Mouse (Mus musculus) limb, embryonic 11.5 days (tissue): ENCODE data around the gene Nutf2. TPM values are rescaled to one million over a fixed set of nuclear protein-coding genes. Genes with fewer than 3 reads are reported as not detected.

Source experiments
- ATAC-seq: fragments of 200-750 bp; cut with Nextera tagmentation; 2 replicates; pipeline ENCODE4 v1.8.0; 2017; ENCODE audit warnings: low read depth; ENCODE audit not compliant: insufficient number of reproducible peaks, low FRiP score, low TSS enrichment
- DNase-seq: peaks from one replicate; pipeline ENCODE4 v3.0.0-alpha.2; 2015; ENCODE audit warnings: low spot score
- H3K27ac ChIP-seq: fragments of 300-500 bp; sonication (generic); replicated peaks from 2 replicates; pipeline ENCODE4 v1.5.1; 2014; ENCODE audit warnings: low read depth, mild to moderate bottlenecking, low read length
- H3K27me3 ChIP-seq: fragments of 300-500 bp; sonication (generic); 2 replicates; pipeline ENCODE4 v1.6.1; 2014; ENCODE audit warnings: mild to moderate bottlenecking, low read length, mixed read lengths; ENCODE audit not compliant: control insufficient read depth, insufficient read depth
- H3K36me3 ChIP-seq: fragments of 300-500 bp; sonication (generic); 2 replicates; pipeline ENCODE4 v1.6.1; 2014; ENCODE audit warnings: mild to moderate bottlenecking, low read length, moderate library complexity, mixed read lengths; ENCODE audit not compliant: control insufficient read depth, insufficient read depth
- H3K4me1 ChIP-seq: fragments of 300-500 bp; sonication (generic); 2 replicates; pipeline ENCODE4 v1.6.1; 2014; ENCODE audit warnings: low read length, mixed read lengths; ENCODE audit not compliant: control insufficient read depth, insufficient read depth
- H3K4me2 ChIP-seq: fragments of 300-500 bp; sonication (generic); 2 replicates; pipeline ENCODE4 v1.6.1; 2014; ENCODE audit warnings: low read depth, mild to moderate bottlenecking, moderate library complexity; ENCODE audit not compliant: severe bottlenecking
- H3K4me3 ChIP-seq: fragments of 300-500 bp; sonication (generic); 2 replicates; pipeline ENCODE4 v1.5.1; 2014; ENCODE audit warnings: low read depth, low read length
- H3K9ac ChIP-seq: fragments of 300-500 bp; sonication (generic); 2 replicates; pipeline ENCODE4 v1.6.1; 2014; ENCODE audit warnings: mild to moderate bottlenecking, low read length
- H3K9me3 ChIP-seq: fragments of 300-500 bp; sonication (generic); 2 replicates; pipeline ENCODE4 v1.6.1; 2016; ENCODE audit warnings: low read length; ENCODE audit not compliant: control insufficient read depth
- WGBS: fragments of 180-500 bp; shearing (Covaris S2); extraction: QIAGEN DNeasy Blood & Tissue Kit; methylation state at CpG from one replicate; pipeline ENCODE4 v1.1.7; 2014; 5-methylcytosine and 5-hydroxymethylcytosine counted together
- polyA plus RNA-seq: library from polyadenylated mRNA; unstranded; fragments of >200 nt; fragmentation: Nextera tagmentation; extraction: Ambion mirVana; gene quantifications from 2 replicates; pipeline ENCODE4 v1.2.1, GENCODE M21; 2014

Gene Nutf2
- 327 and 371 TPM in 2 replicates for polyA plus RNA-seq

- H3K27me3 ChIP-seq: no peaks in the 10 kb centered on the region
- peak; percentile 97 for DNase-seq
- H3K9ac ChIP-seq: peak within 1 kb of the TSS; percentile 91
- no peaks in the 10 kb centered on the region for H3K9me3 ChIP-seq
- peaks cover 2% of the 10 kb centered on the region for H3K36me3 ChIP-seq
- H3K27ac ChIP-seq: peak within 1 kb of the TSS; percentile 75
- H3K4me3 ChIP-seq: peak within 1 kb of the TSS; percentile 91
- H3K4me1 ChIP-seq: peaks cover 16% of the 10 kb centered on the region
- peak; percentile 98 for ATAC-seq
- peak within 1 kb of the TSS; percentile 69 for H3K4me2 ChIP-seq
- WGBS: under 1% methylated on average over 54 of the region's 59 CpGs
These were observed at the start of gene Nutf2 for GRCm38 (mm10) chr8:105860143-105860981. Gene Nutf2, plus strand, starts transcription at chr8:105860580.

DNA sequence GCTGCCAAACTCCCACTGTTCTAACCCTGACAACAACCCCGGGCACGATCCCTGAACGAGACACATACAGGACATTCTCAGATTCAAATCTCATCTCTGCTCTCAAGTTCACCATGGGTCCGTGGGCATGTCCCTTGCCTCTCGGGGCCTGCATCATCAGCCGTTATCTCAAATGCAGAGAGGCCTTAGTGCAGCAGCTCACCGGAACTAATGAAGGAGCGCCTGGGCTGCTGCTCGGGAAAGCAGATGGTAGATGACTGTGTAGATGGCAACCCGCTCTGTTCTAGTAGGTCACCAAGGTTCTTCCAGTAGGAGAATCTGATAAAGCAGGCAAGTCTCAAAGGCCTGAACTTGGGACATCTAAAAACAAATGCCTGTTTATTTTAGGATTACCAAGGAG lies 49.3 kb upstream of the Nutf2 start:
- Histone ChIP-seq H3K27ac (no peak overlapping the region), H3K27me3 (no peaks in the 10 kb centered on the region), H3K4me2 (no peak overlapping the region), H3K4me3 (no peak overlapping the region), H3K4me1 (no peaks in the 10 kb centered on the region), H3K36me3 (0 out of 2 replicates have a peak, but pooled peaks cover 4% of the 10 kb centered on the region), H3K9me3 (no peaks in the 10 kb centered on the region), H3K9ac (no peak overlapping the region)
- WGBS: 92% methylated on average over 10 of the region's 10 CpGs
- ATAC-seq (no peak), DNase-seq (no peak)

GRCm38 (mm10) chr8:105811543-105811942 lies 48.8 kb upstream of the Nutf2 start:
- no peak overlapping the region for H3K4me3 ChIP-seq
- 0 out of 2 replicates have a peak, but pooled peaks cover 4% of the 10 kb centered on the region for H3K36me3 ChIP-seq
- no peak overlapping the region for H3K4me2 ChIP-seq
- DNase-seq (no peak), ATAC-seq (no peak)
- no peak overlapping the region for H3K27ac ChIP-seq
- 85% methylated on average over 3 of the region's 3 CpGs for WGBS
- H3K9me3 ChIP-seq: no peaks in the 10 kb centered on the region
- no peaks in the 10 kb centered on the region for H3K4me1 ChIP-seq
- H3K9ac ChIP-seq: no peak overlapping the region
- no peaks in the 10 kb centered on the region for H3K27me3 ChIP-seq

DNA sequence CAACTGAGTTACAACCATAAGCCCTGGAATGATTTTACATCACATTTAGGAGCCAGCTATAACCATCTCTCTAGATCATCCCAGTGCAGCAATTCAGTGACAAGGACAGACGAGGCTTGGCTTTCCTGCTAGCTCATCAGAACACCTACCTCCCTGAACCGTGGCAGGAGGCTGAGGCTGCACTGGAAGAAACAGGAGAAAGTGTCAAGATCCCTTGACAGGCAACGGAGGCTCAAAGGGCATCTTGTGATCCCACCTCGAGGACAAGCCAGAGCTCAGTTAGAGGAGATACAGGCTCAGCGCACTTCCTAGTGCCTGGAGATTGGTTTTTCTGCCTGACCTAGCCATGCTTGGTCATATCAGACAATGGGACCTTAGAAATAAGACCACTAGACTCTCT lies 47.9 kb upstream of the Nutf2 start:
- H3K36me3 ChIP-seq: 0 out of 2 replicates have a peak, but pooled peaks cover 4% of the 10 kb centered on the region
- H3K4me3 ChIP-seq: no peak overlapping the region

GRCm38 (mm10) chr8:105813241-105813640 lies 47.1 kb upstream of the Nutf2 start:
- H3K9ac ChIP-seq: no peak overlapping the region
- DNase-seq (no peak), ATAC-seq (no peak)
- 96% methylated on average over 6 of the region's 6 CpGs for WGBS
- H3K4me3 ChIP-seq: no peak overlapping the region
- no peaks in the 10 kb centered on the region for H3K9me3 ChIP-seq
- H3K27me3 ChIP-seq: no peaks in the 10 kb centered on the region
- H3K4me2 ChIP-seq: no peak overlapping the region
- H3K4me1 ChIP-seq: no peaks in the 10 kb centered on the region
- H3K27ac ChIP-seq: no peak overlapping the region
- H3K36me3 ChIP-seq: 0 out of 2 replicates have a peak, but pooled peaks cover 4% of the 10 kb centered on the region

More for the DNA sequence above, 47.9 kb upstream of the Nutf2 start:
- H3K9ac ChIP-seq: no peak overlapping the region
- no peak for DNase-seq
- H3K4me1 ChIP-seq: no peaks in the 10 kb centered on the region
- H3K4me2 ChIP-seq: no peak overlapping the region
- no peak overlapping the region for H3K27ac ChIP-seq
- H3K27me3 ChIP-seq: no peaks in the 10 kb centered on the region
- H3K9me3 ChIP-seq: no peaks in the 10 kb centered on the region
- 88% methylated on average over 5 of the region's 5 CpGs for WGBS
- ATAC-seq: no peak

DNA sequence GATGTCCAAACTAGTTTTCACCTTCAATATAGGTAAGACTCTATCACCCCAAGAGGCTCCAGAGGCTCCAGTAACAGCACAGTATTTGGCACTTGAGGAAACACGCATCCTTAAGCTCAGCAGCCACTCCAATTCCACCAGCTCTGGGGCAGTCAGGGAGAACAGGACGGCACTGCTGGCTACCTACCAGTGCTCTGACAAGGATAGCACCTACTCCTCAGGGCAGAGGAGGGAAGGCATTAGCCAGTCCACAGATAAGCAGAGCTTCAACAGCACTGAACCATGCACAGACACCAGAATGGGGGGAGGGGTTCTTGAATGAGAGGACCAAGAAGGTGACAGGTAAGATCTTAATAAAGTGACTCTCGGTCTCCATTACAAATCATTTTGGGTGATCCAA lies 40.7 kb upstream of the Nutf2 start:
- H3K9me3 ChIP-seq: no peaks in the 10 kb centered on the region
- no peak overlapping the region for H3K27ac ChIP-seq
- DNase-seq (no peak), ATAC-seq (no peak)
- no peaks in the 10 kb centered on the region for H3K27me3 ChIP-seq
- no peak overlapping the region for H3K4me3 ChIP-seq
- no peak overlapping the region for H3K9ac ChIP-seq
- no peak overlapping the region for H3K4me2 ChIP-seq
- WGBS: 89% methylated on average over 3 of the region's 3 CpGs
- peaks cover 13% of the 10 kb centered on the region; the same call in 1 of the 2 replicates for H3K36me3 ChIP-seq
- no peaks in the 10 kb centered on the region for H3K4me1 ChIP-seq

- Histone ChIP-seq H3K27me3 (no peaks in the 10 kb centered on the region), H3K4me2 (no peak overlapping the region), H3K27ac (no peak overlapping the region), H3K4me1 (peaks cover 3% of the 10 kb centered on the region; the same call in 1 of the 2 replicates), H3K36me3 (peaks cover 13% of the 10 kb centered on the region; the same call in 1 of the 2 replicates), H3K9me3 (no peaks in the 10 kb centered on the region), H3K4me3 (no peak overlapping the region), H3K9ac (no peak overlapping the region)
- no peak for DNase-seq
- 88% methylated on average over 1 of the region's 1 CpGs for WGBS
- ATAC-seq: peak; percentile 60; the same call in 1 of the 2 replicates
These were observed 39.5 kb upstream of the Nutf2 start for GRCm38 (mm10) chr8:105820925-105821324.

- Histone ChIP-seq H3K27me3 (no peaks in the 10 kb centered on the region), H3K4me3 (peak overlapping the region; percentile 99), H3K9ac (no peak overlapping the region), H3K36me3 (peaks cover 12% of the 10 kb centered on the region; the same call in 1 of the 2 replicates), H3K27ac (no peak overlapping the region), H3K4me2 (peak overlapping the region; percentile 63; the same call in 1 of the 2 replicates), H3K4me1 (peaks cover 9% of the 10 kb centered on the region; the same call in 1 of the 2 replicates), H3K9me3 (no peaks in the 10 kb centered on the region)
- DNase-seq (no peak), ATAC-seq (no peak)
- WGBS: 67% methylated on average over 4 of the region's 4 CpGs
These were observed 34.9 kb upstream of the Nutf2 start for GRCm38 (mm10) chr8:105825506-105825905.
